Mouse (Mus musculus) embryo, embryonic 9.5 days (tissue): Measurements from ENCODE around the gene 1600002K03Rik.
A peak's percentile ranks its signal among the peaks of the same experiment; 100 is the strongest.

Source experiments
- DNase-seq: peaks from one replicate; pipeline ENCODE4 v3.0.0-alpha.2; 2017; ENCODE audit errors: extremely low spot score

1600002K03Rik gene

GRCm38 (mm10) chr10:80153713-80154112, 19.0 kb upstream of the 1600002K03Rik start:
- DNase-seq: no peak

GRCm38 (mm10) chr10:80154384-80154783, 18.4 kb upstream of the 1600002K03Rik start:
- no peak for DNase-seq

GRCm38 (mm10) chr10:80155277-80155676, 17.5 kb upstream of the 1600002K03Rik start:
- no peak for DNase-seq

GRCm38 (mm10) chr10:80156002-80156751, 16.6 kb upstream of the 1600002K03Rik start:
- no peak for DNase-seq

- no peak for DNase-seq
These were observed 16.0 kb upstream of the 1600002K03Rik start for GRCm38 (mm10) chr10:80156752-80157053.

- DNase-seq: no peak
These were observed 15.4 kb upstream of the 1600002K03Rik start for GRCm38 (mm10) chr10:80157141-80157929.

GRCm38 (mm10) chr10:80158307-80158986, 14.3 kb upstream of the 1600002K03Rik start:
- peak; percentile 79 for DNase-seq

GRCm38 (mm10) chr10:80159021-80159560, 13.7 kb upstream of the 1600002K03Rik start:
- DNase-seq: no peak

- peak; percentile 97 for DNase-seq
These were observed 12.9 kb upstream of the 1600002K03Rik start for GRCm38 (mm10) chr10:80159561-80160454.

GRCm38 (mm10) chr10:80160455-80161371, 12.0 kb upstream of the 1600002K03Rik start:
- peak; percentile 91 for DNase-seq

- peak; percentile 80 for DNase-seq
These were observed 11.1 kb upstream of the 1600002K03Rik start for GRCm38 (mm10) chr10:80161522-80162242.

GRCm38 (mm10) chr10:80162243-80162608, 10.5 kb upstream of the 1600002K03Rik start:
- DNase-seq: no peak

- no peak for DNase-seq
These were observed 9.9 kb upstream of the 1600002K03Rik start for GRCm38 (mm10) chr10:80162716-80163299.

GRCm38 (mm10) chr10:80163721-80164120, 9.0 kb upstream of the 1600002K03Rik start:
- peak; percentile 25 for DNase-seq

- no peak for DNase-seq
These were observed 8.4 kb upstream of the 1600002K03Rik start for GRCm38 (mm10) chr10:80164161-80164997.

- DNase-seq: peak; percentile 96
These were observed 7.8 kb upstream of the 1600002K03Rik start for GRCm38 (mm10) chr10:80164998-80165344.

- peak; percentile 46 for DNase-seq
These were observed 7.2 kb upstream of the 1600002K03Rik start, which contains the start of gene Cirbp for GRCm38 (mm10) chr10:80165392-80166128. TSS of gene Cirbp (plus strand) at chr10:80165985.
